Mouse (Mus musculus): ENCODE data around the gene Pim3. TPM values are rescaled to one million over a fixed set of nuclear protein-coding genes. Genes with fewer than 3 reads are reported as not detected.

The Pim3 gene
- total and polyA plus RNA-seq, 3 experiments = 11.4 to 26.0 (median 19.0) TPM

DNA sequence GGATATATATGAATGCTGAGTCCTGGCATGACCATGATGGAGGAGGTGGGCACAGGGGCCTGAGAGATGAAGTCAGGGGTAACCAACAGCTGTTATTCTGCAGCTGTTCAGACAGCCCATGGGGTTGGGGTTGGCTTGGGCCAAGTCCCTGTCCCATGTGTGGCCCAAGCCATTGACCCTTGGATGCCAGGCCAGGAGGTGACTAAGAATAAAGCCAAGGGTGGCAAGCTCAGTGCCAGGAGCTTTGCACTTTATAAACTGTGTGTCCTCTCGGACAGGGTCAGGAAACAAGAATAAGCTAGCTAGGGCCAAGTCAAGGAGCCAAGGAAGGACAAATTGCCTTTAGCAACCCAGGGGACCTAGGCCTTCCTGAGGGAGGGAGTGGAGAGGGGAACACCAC, 30.3 kb downstream of the Pim3 start:
- H3K4me1 ChIP-seq (ENCODE audit: control insufficient read depth in 1 of 2, insufficient read depth in 2 of 2) = peaks cover 6 to 7% of the 10 kb centered on the region in 2 experiments; a peak in 3 of 4 replicates
- no peak overlapping the region for H3K9ac ChIP-seq (ENCODE audit: insufficient read depth, low read depth)
- H3K79me2 ChIP-seq (replicated peaks; ENCODE audit: control insufficient read depth, extremely low read depth, insufficient read depth, poor library complexity, severe bottlenecking) = no peaks in the 10 kb centered on the region
- H3K27me3 ChIP-seq (replicated peaks) = peaks cover 92% of the 10 kb centered on the region
- H3K27ac ChIP-seq (ENCODE audit: insufficient read depth, low read depth) = no peak overlapping the region
- H3K9me3 ChIP-seq (replicated peaks; ENCODE audit: low read length) = no peaks in the 10 kb centered on the region
- H3K36me3 ChIP-seq (replicated peaks in 1 of 2; ENCODE audit: control insufficient read depth in 1 of 2, insufficient read depth in 1 of 2, low read length in 1 of 2) = no peaks in the 10 kb centered on the region
- dilution Hi-C loops (cut with MboI; ENCODE audit: extremely low pct_ligation_motif_present, extremely low pct_unique_long_range_greater_than_20kb, low sequenced_read_pairs) = no loop called here
- H3K4me2 ChIP-seq (ENCODE audit: insufficient read depth, low read depth, poor library complexity, severe bottlenecking) = no peak overlapping the region
- no peak overlapping the region for H3K4me3 ChIP-seq (replicated peaks in 1 of 3; ENCODE audit: low read depth in 2 of 3, low read length in 2 of 3, poor library complexity in 1 of 3)
- in situ Hi-C loops (cut with MboI; ENCODE audit: low pct_ligation_motif_present, low pct_unique_long_range_greater_than_20kb, low sequenced_read_pairs) = no loop called here
- DNase-seq (ENCODE audit: extremely low read depth) = no peak
- TF ChIP-seq PAX5 (IDR thresholded peaks at IDR 0.05; ENCODE audit: low read length) (no peak), MEF2A (IDR thresholded peaks at IDR 0.05; ENCODE audit: borderline replicate concordance, low read depth, low read length) (no peak), SMC3 (IDR thresholded peaks at IDR 0.05; ENCODE audit: low read depth, low read length) (no peak), POLR2AphosphoS2 (IDR thresholded peaks at IDR 0.05; ENCODE audit: low read depth, low read length) (no peak), IRF4 (IDR thresholded peaks at IDR 0.05; ENCODE audit: low read depth, low read length) (no peak), USF1 (IDR thresholded peaks at IDR 0.05; ENCODE audit: low read depth, low read length) (no peak), CHD1 (IDR thresholded peaks at IDR 0.05; ENCODE audit: low read depth, low read length) (no peak), KAT2A (IDR thresholded peaks at IDR 0.05; ENCODE audit: insufficient replicate concordance, low read length) (no peak), BHLHE40 (IDR thresholded peaks at IDR 0.05; ENCODE audit: low read depth, low read length) (no peak), RCOR1 (conservative IDR thresholded peaks at IDR 0.05; ENCODE audit: low read depth, low read length) (no peak), NELFE (IDR thresholded peaks at IDR 0.05; ENCODE audit: low read depth, low read length) (no peak)

- no peak overlapping the region for H3K9ac ChIP-seq (ENCODE audit: insufficient read depth, low read depth)
- dilution Hi-C loops (cut with MboI; ENCODE audit: extremely low pct_ligation_motif_present, extremely low pct_unique_long_range_greater_than_20kb, low sequenced_read_pairs) = no loop called here
- in situ Hi-C loops (cut with MboI; ENCODE audit: low pct_ligation_motif_present, low pct_unique_long_range_greater_than_20kb, low sequenced_read_pairs) = no loop called here
- H3K79me2 ChIP-seq (replicated peaks; ENCODE audit: control insufficient read depth, extremely low read depth, insufficient read depth, poor library complexity, severe bottlenecking) = no peaks in the 10 kb centered on the region
- peaks cover 6 to 7% of the 10 kb centered on the region in 2 experiments; a peak in 3 of 4 replicates for H3K4me1 ChIP-seq (ENCODE audit: control insufficient read depth in 1 of 2, insufficient read depth in 2 of 2)
- H3K4me2 ChIP-seq (ENCODE audit: insufficient read depth, low read depth, poor library complexity, severe bottlenecking) = no peak overlapping the region
- H3K27me3 ChIP-seq (replicated peaks) = peaks cover 89% of the 10 kb centered on the region
- H3K27ac ChIP-seq (ENCODE audit: insufficient read depth, low read depth) = no peak overlapping the region
- no peaks in the 10 kb centered on the region for H3K36me3 ChIP-seq (replicated peaks in 1 of 2; ENCODE audit: control insufficient read depth in 1 of 2, insufficient read depth in 1 of 2, low read length in 1 of 2)
- H3K4me3 ChIP-seq (replicated peaks in 1 of 3; ENCODE audit: low read depth in 2 of 3, low read length in 2 of 3, poor library complexity in 1 of 3) = no peak overlapping the region
- H3K9me3 ChIP-seq (replicated peaks; ENCODE audit: low read length) = no peaks in the 10 kb centered on the region
- no peak for DNase-seq (ENCODE audit: extremely low read depth)
- no peak for TF ChIP-seq EP300 (IDR thresholded peaks at IDR 0.05; ENCODE audit: low read length)
Observed at GRCm38 (mm10) chr15:88892876-88893275, 30.9 kb downstream of the Pim3 start.

- Histone ChIP-seq H3K4me2 (ENCODE audit: insufficient read depth, low read depth, poor library complexity, severe bottlenecking) (no peak overlapping the region), H3K79me2 (replicated peaks; ENCODE audit: control insufficient read depth, extremely low read depth, insufficient read depth, poor library complexity, severe bottlenecking) (no peaks in the 10 kb centered on the region), H3K4me1 (ENCODE audit: control insufficient read depth in 1 of 2, insufficient read depth in 2 of 2) (peaks cover 6 to 7% of the 10 kb centered on the region in 2 experiments; a peak in 3 of 4 replicates), H3K27me3 (replicated peaks) (peaks cover 77% of the 10 kb centered on the region), H3K9me3 (replicated peaks; ENCODE audit: low read length) (no peaks in the 10 kb centered on the region), H3K9ac (ENCODE audit: insufficient read depth, low read depth) (no peak overlapping the region), H3K27ac (ENCODE audit: insufficient read depth, low read depth) (no peak overlapping the region), H3K36me3 (replicated peaks in 1 of 2; ENCODE audit: control insufficient read depth in 1 of 2, insufficient read depth in 1 of 2, low read length in 1 of 2) (no peaks in the 10 kb centered on the region), H3K4me3 (replicated peaks in 1 of 3; ENCODE audit: low read depth in 2 of 3, low read length in 2 of 3, poor library complexity in 1 of 3) (no peak overlapping the region)
- DNase-seq (ENCODE audit: extremely low read depth) = no peak
- dilution Hi-C loops (cut with MboI; ENCODE audit: extremely low pct_ligation_motif_present, extremely low pct_unique_long_range_greater_than_20kb, low sequenced_read_pairs) (no loop called here), in situ Hi-C loops (cut with MboI; ENCODE audit: low pct_ligation_motif_present, low pct_unique_long_range_greater_than_20kb, low sequenced_read_pairs) (no loop called here)
- TF ChIP-seq CTCF (conservative IDR thresholded peaks at IDR 0.05 in 1 of 2, IDR thresholded peaks at IDR 0.05 in 1 of 2; ENCODE audit: low read depth in 2 of 2, low read length in 2 of 2) (0 out of 4 replicates have a peak, but pooled peaks of 1 of the 2 experiments have one; percentile 1), USF2 (conservative IDR thresholded peaks at IDR 0.05; ENCODE audit: low read depth, low read length) (no peak)
Observed at GRCm38 (mm10) chr15:88895119-88895518, 33.1 kb downstream of the Pim3 start.

Data from CH12.LX (cell line).